In the genomic region with DNA sequence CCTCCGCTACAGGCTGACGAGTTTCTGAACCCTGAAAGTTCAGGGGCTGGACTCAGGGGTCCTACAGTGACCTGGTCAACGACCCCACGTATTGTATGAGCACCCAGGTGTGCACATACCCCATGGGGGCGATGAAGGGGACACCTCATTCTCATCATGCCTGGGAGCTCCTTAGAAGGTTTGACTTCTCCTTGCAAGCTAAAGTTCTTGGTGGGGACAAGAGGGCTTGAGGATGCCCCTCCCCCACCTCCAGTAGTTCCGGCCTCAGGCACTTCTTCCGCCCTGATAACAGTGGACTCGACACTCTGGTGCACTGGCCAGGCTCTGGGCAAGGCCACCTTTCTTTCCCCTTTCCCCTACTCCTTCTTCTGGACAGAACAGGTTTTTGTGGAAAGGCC, we compare ENCODE assay signal across 9 mouse cellular contexts. TPM values are rescaled to one million over a fixed set of nuclear protein-coding genes. Genes with fewer than 3 reads are reported as not detected.
DNase-seq lines count a peak whose midpoint lies in the region; ATAC-seq and TF ChIP-seq lines count a peak whose summit lies in the region.
"Had no signal": no experiment of that assay in that cellular context is flagged by ENCODE, and none has a peak within 500 bp of the region (broad histone marks: within the 10 kb centered on the region; RNA-seq: fewer than 3 reads in every experiment).

No protein-coding gene starts in this region.

- H3K4me2 ChIP-seq in heart, embryonic 12.5 days = peak overlapping the region; percentile 77
- peak overlapping the region; percentile 54 for H3K4me2 ChIP-seq in hindbrain, embryonic 14.5 days (replicated peaks)

- peak overlapping the region; percentile 68 for H3K9ac ChIP-seq in heart, embryonic 12.5 days
- peak overlapping the region; percentile 35; the same call in 1 of the 2 replicates for H3K9ac ChIP-seq in hindbrain, embryonic 14.5 days

- H3K4me3 ChIP-seq in heart, embryonic 12.5 days = peak overlapping the region; percentile 69
- peak overlapping the region; percentile 62 for H3K4me3 ChIP-seq in brown adipose tissue, adult 24 weeks (ENCODE audit: insufficient read depth, low read depth, low read length)
- peak overlapping the region; percentile 35 for H3K4me3 ChIP-seq in hindbrain, embryonic 14.5 days (replicated peaks; ENCODE audit: low read length)
- H3K4me3 ChIP-seq in lung, adult 2 months (replicated peaks; ENCODE audit: extremely low read depth, low read depth, low read length) = peak overlapping the region; percentile 81
- H3K4me3 ChIP-seq in olfactory bulb, adult 2 months (ENCODE audit: insufficient read depth, low read depth, low read length) = peak overlapping the region; percentile 49

- DNase-seq in heart, adult 18-20 months = no peak
- no peak for DNase-seq in hindbrain, embryonic 14.5 days (ENCODE audit: low spot score)
- peak; percentile 24 for DNase-seq in lung, adult 2 months
- DNase-seq in right cerebral cortex, postnatal 4 days = no peak
- no peak for DNase-seq in frontal cortex, postnatal 10 days (ENCODE audit: low spot score in 2 of 2)

- peaks cover 9% of the 10 kb centered on the region for H3K4me1 ChIP-seq in heart, embryonic 12.5 days (replicated peaks)
- no peaks in the 10 kb centered on the region for H3K4me1 ChIP-seq in brown adipose tissue, adult 24 weeks (ENCODE audit: control insufficient read depth, insufficient read depth, insufficient read length, low read length)
- peaks cover 5% of the 10 kb centered on the region; the same call in 1 of the 2 replicates for H3K4me1 ChIP-seq in hindbrain, embryonic 14.5 days (replicated peaks; ENCODE audit: control insufficient read depth, insufficient read depth, low read length)
- H3K4me1 ChIP-seq in lung, adult 2 months (ENCODE audit: control insufficient read depth, insufficient read depth, low read length) = no peaks in the 10 kb centered on the region
- H3K4me1 ChIP-seq in olfactory bulb, adult 2 months (ENCODE audit: control insufficient read depth, insufficient read depth, low read length) = peaks cover 10% of the 10 kb centered on the region

- no peaks in the 10 kb centered on the region for H3K9me3 ChIP-seq in heart, embryonic 12.5 days (replicated peaks)
- H3K9me3 ChIP-seq in hindbrain, embryonic 14.5 days (ENCODE audit: control insufficient read depth, low read length) = no peaks in the 10 kb centered on the region

- ATAC-seq in heart, embryonic 12.5 days (ENCODE audit: insufficient number of reproducible peaks, low FRiP score) = peak; percentile 70; the same call in 1 of the 2 replicates
- no peak for ATAC-seq in hindbrain, embryonic 14.5 days (ENCODE audit: low FRiP score)

- no peak for TF ChIP-seq POLR2A in lung, adult 2 months (IDR thresholded peaks at IDR 0.05; ENCODE audit: borderline replicate concordance, extremely low read depth, low read depth, low read length)
- TF ChIP-seq POLR2A in olfactory bulb, adult 2 months (IDR thresholded peaks at IDR 0.05; ENCODE audit: insufficient read depth, low read depth, low read length) = no peak

- peaks cover 31% of the 10 kb centered on the region for H3K36me3 ChIP-seq in heart, embryonic 12.5 days
- H3K36me3 ChIP-seq in hindbrain, embryonic 14.5 days (replicated peaks; ENCODE audit: control insufficient read depth, insufficient read depth) = no peaks in the 10 kb centered on the region

- TF ChIP-seq CTCF in lung, adult 2 months (IDR thresholded peaks at IDR 0.05; ENCODE audit: insufficient read depth, low read length) = no peak
- TF ChIP-seq CTCF in olfactory bulb, adult 2 months (IDR thresholded peaks at IDR 0.05; ENCODE audit: insufficient read depth, low read depth, low read length) = no peak

- no peak overlapping the region for H3K27ac ChIP-seq in heart, embryonic 12.5 days (ENCODE audit: poor library complexity, severe bottlenecking)
- H3K27ac ChIP-seq in brown adipose tissue, adult 24 weeks (replicated peaks; ENCODE audit: low read depth, low read length) = no peak overlapping the region
- H3K27ac ChIP-seq in hindbrain, embryonic 14.5 days = no peak overlapping the region
- H3K27ac ChIP-seq in olfactory bulb, adult 2 months (ENCODE audit: insufficient read depth, low read depth, low read length) = no peak overlapping the region

- H3K27me3 ChIP-seq in heart, embryonic 12.5 days (replicated peaks) = 0 out of 2 replicates have a peak, but pooled peaks cover 5% of the 10 kb centered on the region
- H3K27me3 ChIP-seq in hindbrain, embryonic 14.5 days (ENCODE audit: control insufficient read depth, insufficient read depth, low read length) = 0 out of 2 replicates have a peak, but pooled peaks cover 10% of the 10 kb centered on the region

- 12% methylated on average over 8 of the region's 8 CpGs for WGBS in heart, embryonic 12.5 days
- WGBS in hindbrain, embryonic 14.5 days = 26% methylated on average over 8 of the region's 8 CpGs
- WGBS in lung, adult 2 months = 9% methylated on average over 8 of the region's 8 CpGs
- WGBS in olfactory bulb, adult 2 months = 19% methylated on average over 8 of the region's 8 CpGs

RNA-seq across cellular contexts. Expression of gene Stxbp2, which starts 0.7 kb away (rescaled TPM):
- polyA plus RNA-seq in heart, embryonic 12.5 days (2016; fragmentation: Nextera tagmentation; extraction: Ambion mirVana) = 48.2 and 60.0 TPM in 2 replicates
- total RNA-seq in heart, adult 18-20 months (2021) = 1 to 10 TPM; 4.3 to 9.3 TPM
- polyA plus RNA-seq in brown adipose tissue, adult 24 weeks (2012; ENCODE audit: insufficient read depth, insufficient read length, missing spikeins) = 45.5 and 96.4 TPM in 2 replicates
- 23.3 and 32.3 TPM in 2 replicates for polyA plus RNA-seq in hindbrain, embryonic 14.5 days (2014; fragmentation: Nextera tagmentation; extraction: Ambion mirVana)
- 115 and 153 TPM in 2 replicates for polyA plus RNA-seq in lung, adult 2 months (2012; rRNA removed)
- not detected in 2 replicates for polyA plus RNA-seq in olfactory bulb, adult 2 months (2012; ENCODE audit: insufficient read depth, insufficient read length, low replicate concordance, missing spikeins)

RNA-seq across cellular contexts. Expression of gene Pcp2, which starts 6.1 kb away (rescaled TPM):
- polyA plus RNA-seq in heart, embryonic 12.5 days (2016; fragmentation: Nextera tagmentation; extraction: Ambion mirVana) = 0.33 TPM in 1 of 2 replicates, not detected in the other
- total RNA-seq in heart, adult 18-20 months (2021) = not detected
- polyA plus RNA-seq in brown adipose tissue, adult 24 weeks (2012; ENCODE audit: insufficient read depth, insufficient read length, missing spikeins) = not detected in 2 replicates
- 1.0 and 6.3 TPM in 2 replicates for polyA plus RNA-seq in hindbrain, embryonic 14.5 days (2014; fragmentation: Nextera tagmentation; extraction: Ambion mirVana)
- polyA plus RNA-seq in lung, adult 2 months (2012; rRNA removed) = not detected in 2 replicates
- not detected in 2 replicates for polyA plus RNA-seq in olfactory bulb, adult 2 months (2012; ENCODE audit: insufficient read depth, insufficient read length, low replicate concordance, missing spikeins)
- total RNA-seq: adrenal gland, postnatal 36 days had no signal

RNA-seq across cellular contexts. Expression of gene Pet100, which starts 10.1 kb away (rescaled TPM):
- 110 and 115 TPM in 2 replicates for polyA plus RNA-seq in heart, embryonic 12.5 days (2016; fragmentation: Nextera tagmentation; extraction: Ambion mirVana)
- total RNA-seq in heart, adult 18-20 months (2021) = 10 to 100 TPM; 75.5 to 95.8 TPM
- 387 and 399 TPM in 2 replicates for polyA plus RNA-seq in brown adipose tissue, adult 24 weeks (2012; ENCODE audit: insufficient read depth, insufficient read length, missing spikeins)
- 75.4 and 92.8 TPM in 2 replicates for polyA plus RNA-seq in hindbrain, embryonic 14.5 days (2014; fragmentation: Nextera tagmentation; extraction: Ambion mirVana)
- 3.7 and 10.0 TPM in 2 replicates for polyA plus RNA-seq in lung, adult 2 months (2012; rRNA removed)
- not detected in 2 replicates for polyA plus RNA-seq in olfactory bulb, adult 2 months (2012; ENCODE audit: insufficient read depth, insufficient read length, low replicate concordance, missing spikeins)

RNA-seq across cellular contexts. Expression of gene Xab2, which starts 10.4 kb away (rescaled TPM):
- polyA plus RNA-seq in heart, embryonic 12.5 days (2016; fragmentation: Nextera tagmentation; extraction: Ambion mirVana) = 33.8 and 34.9 TPM in 2 replicates
- 10 to 100 TPM; 14.0 to 20.3 TPM for total RNA-seq in heart, adult 18-20 months (2021)
- 11.9 and 12.2 TPM in 2 replicates for polyA plus RNA-seq in brown adipose tissue, adult 24 weeks (2012; ENCODE audit: insufficient read depth, insufficient read length, missing spikeins)
- polyA plus RNA-seq in hindbrain, embryonic 14.5 days (2014; fragmentation: Nextera tagmentation; extraction: Ambion mirVana) = 42.9 and 49.1 TPM in 2 replicates
- 59.0 and 66.6 TPM in 2 replicates for polyA plus RNA-seq in lung, adult 2 months (2012; rRNA removed)
- not detected in 2 replicates for polyA plus RNA-seq in olfactory bulb, adult 2 months (2012; ENCODE audit: insufficient read depth, insufficient read length, low replicate concordance, missing spikeins)

RNA-seq across cellular contexts. Expression of gene Retn, which starts 24.1 kb away (rescaled TPM):
- not detected in 2 replicates for polyA plus RNA-seq in heart, embryonic 12.5 days (2016; fragmentation: Nextera tagmentation; extraction: Ambion mirVana)
- 10 to 100 TPM in 1 of 2 experiments, 1 to 10 TPM in 1; 5.1 to 17.7 TPM for total RNA-seq in heart, adult 18-20 months (2021)
- 212 and 269 TPM in 2 replicates for polyA plus RNA-seq in brown adipose tissue, adult 24 weeks (2012; ENCODE audit: insufficient read depth, insufficient read length, missing spikeins)
- polyA plus RNA-seq in hindbrain, embryonic 14.5 days (2014; fragmentation: Nextera tagmentation; extraction: Ambion mirVana) = 0.25 and 0.39 TPM in 2 replicates
- polyA plus RNA-seq in lung, adult 2 months (2012; rRNA removed) = 6.2 and 10.8 TPM in 2 replicates
- not detected in 2 replicates for polyA plus RNA-seq in olfactory bulb, adult 2 months (2012; ENCODE audit: insufficient read depth, insufficient read length, low replicate concordance, missing spikeins)
